Mouse (Mus musculus): ENCODE measurements around the gene Gm21783. TPM values are rescaled to one million over a fixed set of nuclear protein-coding genes. Genes with fewer than 3 reads are reported as not detected.
"Not testable (repeated sequence)": the region's sequence is repeated elsewhere in the genome, so short reads cannot be mapped to it uniquely, and the experiment has no call there.

The Gm21783 gene
- not detected in 2 replicates for polyA plus RNA-seq (2015; fragmentation: Nextera tagmentation; extraction: Ambion mirVana)

GRCm38 (mm10) chrY:44981163-44981562 lies at the start of gene Gm21783:
Gene Gm21783, minus strand, starts transcription at chrY:44981263.
- not testable (repeated sequence) for H3K27ac ChIP-seq (ENCODE audit: low read length); H3K9ac ChIP-seq (replicated peaks; ENCODE audit: low read length); H3K4me2 ChIP-seq (replicated peaks; ENCODE audit: low read depth, low read length); H3K4me3 ChIP-seq (ENCODE audit: low read length); H3K9me3 ChIP-seq (ENCODE audit: low read length); H3K27me3 ChIP-seq (ENCODE audit: insufficient read depth, low read length); H3K4me1 ChIP-seq (ENCODE audit: insufficient read depth, low read length); ATAC-seq (ENCODE audit: low FRiP score, low TSS enrichment); H3K36me3 ChIP-seq (ENCODE audit: insufficient read depth, low read length)
- no CpG with 5 or more reads among the region's 1 CpGs for WGBS
